Mouse (Mus musculus) kidney, adult 18-20 months (tissue): ENCODE results near the gene Msmb.
"Not testable (repeated sequence)": the region's sequence is repeated elsewhere in the genome, so short reads cannot be mapped to it uniquely, and the experiment has no call there.

Source experiments
- DNase-seq: peaks from one replicate; pipeline ENCODE4 v3.0.0; 2021

Gene Msmb

DNA sequence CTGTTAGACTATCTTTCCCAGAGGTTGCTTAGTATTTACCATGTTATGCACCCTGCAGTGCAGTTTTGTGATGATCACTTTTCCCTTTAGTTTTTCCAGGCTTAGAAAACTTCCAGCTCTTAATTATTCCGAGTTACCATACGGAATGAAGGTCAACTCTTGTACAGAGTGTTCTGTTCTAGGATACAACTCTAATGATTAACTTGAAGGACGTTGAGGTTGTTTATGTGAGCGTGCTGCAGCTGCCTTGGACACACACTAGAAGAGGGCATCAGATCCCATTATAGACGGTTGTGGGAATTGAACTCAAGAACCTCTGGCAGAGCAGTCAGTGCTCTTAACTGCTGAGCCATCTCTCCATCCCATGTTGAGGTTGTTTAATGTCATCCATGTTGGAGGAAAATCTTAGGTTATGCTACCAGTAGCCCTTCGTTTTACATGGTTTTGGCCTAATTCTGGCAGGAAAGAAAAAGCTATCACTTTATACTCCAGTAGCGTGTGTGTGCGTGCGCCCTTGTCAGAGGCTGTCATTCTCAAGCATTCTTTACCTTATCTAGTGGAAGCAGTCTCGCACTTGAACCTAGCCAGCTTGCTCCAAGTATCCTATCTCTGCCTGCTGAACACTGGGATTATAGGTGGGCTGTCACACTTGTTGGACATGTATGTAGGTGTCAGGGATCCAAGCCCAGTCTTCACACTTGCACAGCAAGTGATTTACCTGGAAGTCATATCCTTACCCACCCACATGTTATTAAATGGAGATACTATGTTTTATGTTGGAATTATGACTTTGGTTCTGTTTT lies 37.8 kb downstream of the Msmb start:
- DNase-seq = peak; percentile 36

DNA sequence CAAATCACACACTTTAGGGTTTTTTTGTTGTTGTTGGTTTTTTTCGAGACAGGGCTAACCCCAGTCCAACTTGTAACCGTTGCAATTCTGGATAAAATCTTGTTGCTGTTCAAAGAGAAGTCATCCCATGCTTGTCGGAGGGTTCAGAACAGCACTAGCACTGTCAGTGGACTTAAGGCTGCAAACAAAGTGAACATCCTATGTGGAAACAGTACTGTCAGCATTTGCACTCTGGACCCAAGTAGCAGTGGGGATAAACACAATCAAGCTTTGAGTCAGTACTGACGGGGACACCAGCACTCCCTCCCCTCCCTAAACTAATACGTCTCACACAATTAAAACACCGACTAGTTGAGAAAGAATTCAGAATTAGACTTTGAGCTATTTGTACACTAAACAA lies 39.0 kb downstream of the Msmb start:
- no peak for DNase-seq

DNA sequence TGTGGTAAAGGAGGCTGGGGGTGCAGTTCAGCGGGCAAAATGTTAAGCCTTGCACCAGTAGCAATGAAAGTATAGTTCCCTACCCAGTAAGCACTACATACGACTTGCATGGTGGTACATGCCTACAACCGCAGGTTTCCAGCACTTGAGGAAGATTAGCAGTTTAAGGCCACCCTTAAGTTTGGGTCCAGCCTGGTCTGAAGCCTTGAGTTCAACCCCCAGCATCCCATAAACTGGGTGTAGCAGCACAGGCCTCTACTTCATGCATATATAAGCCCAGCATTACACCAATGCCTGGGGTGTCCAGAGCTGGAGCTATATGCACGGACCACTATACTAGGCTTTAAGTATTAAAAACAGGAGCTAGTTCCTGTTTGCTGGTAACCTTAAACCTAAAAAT lies 42.0 kb downstream of the Msmb start:
- no peak for DNase-seq

DNA sequence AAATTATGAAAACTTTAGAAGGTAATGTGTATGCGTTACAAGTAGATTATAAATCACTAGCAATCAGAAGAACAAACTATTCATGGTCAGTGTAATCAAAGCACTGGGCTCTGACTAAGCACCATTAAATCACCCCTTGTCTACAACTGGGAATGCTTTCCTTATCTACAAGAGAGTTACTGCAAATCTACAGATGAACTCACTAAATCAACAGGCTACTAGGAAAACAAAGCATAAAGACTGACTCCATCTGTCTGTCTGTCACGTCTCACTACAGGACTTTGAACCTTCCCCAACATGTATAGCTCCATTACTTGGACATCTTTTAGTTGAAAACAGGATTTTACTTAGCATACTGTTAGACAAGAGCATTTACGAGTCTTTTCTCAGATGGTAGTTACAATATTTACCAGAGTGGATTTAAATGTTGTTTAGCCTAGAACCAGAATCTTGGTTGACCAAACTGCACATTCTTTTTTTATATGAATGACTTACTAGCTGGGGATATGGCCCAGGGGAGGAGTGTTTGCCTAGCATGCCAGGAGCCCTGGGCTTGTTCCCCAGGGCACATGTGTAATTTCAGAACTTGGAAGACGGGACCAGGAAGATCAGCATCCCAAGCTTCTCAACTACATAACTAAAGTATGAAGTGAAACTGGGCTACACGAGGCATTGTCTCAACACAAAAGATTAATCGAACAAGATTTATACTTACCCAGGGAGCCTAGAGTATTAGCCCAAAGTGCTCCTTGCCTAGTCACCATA lies 49.0 kb downstream of the Msmb start:
- no peak for DNase-seq

DNA sequence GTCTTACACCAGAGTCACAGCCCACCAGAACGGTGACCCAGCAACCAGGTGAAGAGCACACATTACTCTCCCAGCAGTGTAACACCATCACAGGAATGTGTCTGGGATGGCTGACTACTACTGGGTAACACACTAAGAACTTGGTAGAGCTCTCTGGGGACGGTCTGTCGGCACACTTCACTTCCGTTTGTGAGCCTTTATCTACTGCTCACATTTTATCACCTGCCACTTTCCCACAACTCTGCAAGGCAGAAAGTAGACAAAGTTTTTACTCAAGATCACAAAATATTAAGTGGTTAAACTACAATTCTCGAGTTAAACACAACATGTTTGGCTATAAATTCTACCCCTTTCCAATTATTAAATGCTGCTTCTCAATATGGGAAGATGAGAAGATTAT lies 50.1 kb downstream of the Msmb start:
- DNase-seq = no peak

DNA sequence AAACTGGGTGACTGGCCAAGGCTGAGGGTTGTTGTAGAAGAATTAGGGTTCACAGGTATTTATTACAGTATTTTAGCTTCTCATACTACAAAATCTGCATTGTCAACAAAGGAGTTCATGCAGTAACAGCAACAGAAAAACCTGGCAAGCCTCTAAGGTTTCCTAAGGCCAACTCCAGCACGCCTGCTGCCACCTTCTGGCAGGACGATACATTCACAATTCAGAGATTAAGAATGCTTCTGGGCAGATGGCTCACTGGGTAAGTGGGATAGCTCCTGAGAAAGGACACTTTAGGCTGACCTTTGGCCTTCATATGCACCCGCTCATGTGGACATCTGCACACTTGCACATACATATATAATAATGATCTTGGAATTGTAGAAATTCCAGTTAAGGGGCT lies 50.6 kb downstream of the Msmb start:
- peak; percentile 60 for DNase-seq

DNA sequence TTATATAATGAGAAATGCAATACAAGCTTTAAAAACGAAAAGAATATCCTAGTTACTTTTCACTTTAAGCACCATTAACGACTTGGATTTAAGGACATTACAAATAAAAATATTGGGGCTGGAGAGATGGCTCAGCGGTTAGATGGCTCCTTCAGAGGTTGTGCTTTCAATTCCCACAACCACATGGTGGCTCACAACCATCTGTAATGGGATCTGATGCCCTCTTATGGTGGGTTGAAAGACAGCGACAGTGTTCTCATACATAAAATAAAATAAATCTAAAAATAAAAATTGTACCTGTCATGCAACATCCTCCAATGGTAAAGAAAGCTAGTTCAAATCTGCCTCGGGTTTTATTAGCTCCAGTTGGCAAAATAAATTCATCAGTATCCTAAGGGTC lies 51.7 kb downstream of the Msmb start:
- DNase-seq = not testable (repeated sequence)

DNA sequence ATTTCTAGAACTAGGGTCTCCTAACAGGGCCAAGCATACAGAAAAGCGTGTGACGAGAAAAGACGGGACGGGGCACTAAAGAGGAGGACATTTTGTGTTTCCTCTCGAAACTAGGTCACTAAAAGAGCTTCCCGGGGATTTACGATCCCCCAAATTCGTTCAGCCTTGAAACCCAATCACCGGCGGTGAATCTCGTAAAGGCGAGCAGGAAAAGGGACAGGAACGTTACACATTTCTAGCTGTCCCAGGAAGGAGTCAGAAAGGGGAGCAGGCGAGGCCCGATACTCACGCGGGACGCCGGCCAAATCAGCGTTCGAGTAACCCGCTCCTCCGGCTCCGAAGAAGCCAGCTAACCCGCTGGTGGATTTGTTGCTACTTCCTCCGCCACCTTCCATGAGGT lies 59.5 kb downstream of the Msmb start:
- no peak for DNase-seq

DNA sequence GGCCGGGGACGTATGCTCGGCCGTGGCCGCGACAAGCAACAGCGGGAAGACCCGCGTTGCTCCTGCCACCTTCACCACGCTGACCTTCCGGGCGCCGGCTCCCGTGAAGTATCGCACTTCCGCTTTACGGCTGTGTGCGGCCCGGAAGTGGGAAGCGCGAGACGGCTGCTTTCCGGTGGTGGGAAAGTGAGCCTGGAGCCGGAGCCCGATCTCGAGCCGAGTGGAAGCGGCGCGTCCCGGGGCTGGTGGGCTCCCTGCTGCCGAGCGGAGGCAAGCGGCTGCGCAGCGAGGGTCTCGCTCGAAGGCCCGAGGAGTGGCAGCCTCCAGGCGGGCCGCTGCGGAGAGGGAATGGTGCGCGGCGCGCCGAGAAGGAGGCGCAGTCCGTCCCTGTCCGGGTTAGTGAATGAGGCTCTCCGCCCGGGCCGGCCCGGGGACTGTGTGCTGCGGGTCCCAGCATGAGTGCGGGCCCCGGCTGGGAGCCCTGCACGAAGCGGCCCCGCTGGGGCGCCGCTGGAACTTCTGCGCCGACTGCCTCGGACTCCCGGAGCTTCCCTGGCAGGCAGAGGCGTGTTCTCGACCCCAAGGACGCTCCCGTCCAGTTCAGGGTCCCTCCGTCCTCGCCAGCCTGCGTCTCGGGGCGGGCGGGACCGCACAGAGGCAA lies 60.1 kb downstream of the Msmb start, which contains the start of the genes Timm23 and Parg:
Gene Timm23 (minus strand): TSS at position 108 of the 661 bp plus-strand sequence.
Gene Parg (plus strand): TSS at position 159 of the 661 bp plus-strand sequence.
- peak; percentile 91 for DNase-seq
